Mouse (Mus musculus): Measurements from ENCODE around the gene Adamts5.

Adamts5 gene

DNA sequence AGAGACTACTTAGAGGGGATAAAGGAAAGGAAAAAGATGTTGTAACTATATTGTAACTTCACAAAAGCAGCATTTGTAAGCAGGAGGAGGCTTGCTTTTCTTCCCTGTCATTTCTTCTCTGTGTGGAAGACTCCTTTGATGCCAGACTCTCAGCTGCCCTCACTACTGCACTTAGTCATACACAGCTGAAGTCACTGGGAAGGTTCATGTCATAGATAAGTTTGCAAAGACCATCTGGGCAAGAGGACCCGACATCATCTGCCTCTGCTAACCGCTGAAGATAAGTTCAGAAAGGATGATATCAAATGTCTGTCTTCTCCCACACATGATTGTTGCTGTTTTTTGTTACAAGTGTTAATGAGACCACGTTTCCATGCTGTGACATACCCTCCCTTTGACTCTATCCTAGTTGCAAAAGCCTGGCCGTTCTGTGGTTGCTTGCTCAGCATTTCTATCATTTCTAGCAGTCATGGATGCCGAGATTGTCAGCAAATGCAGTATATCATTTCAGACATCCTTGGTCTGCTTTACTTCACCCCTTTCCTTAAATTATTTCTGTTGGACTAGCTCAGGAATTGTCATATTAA is 79.2 kb downstream of the Adamts5 start:
- no peak for DNase-seq (ENCODE audit: extremely low read depth, low read depth, low spot score)

- DNase-seq (ENCODE audit: extremely low read depth, low read depth, low spot score) = no peak
These were observed 81.7 kb downstream of the Adamts5 start for GRCm38 (mm10) chr16:85819808-85820458.

DNA sequence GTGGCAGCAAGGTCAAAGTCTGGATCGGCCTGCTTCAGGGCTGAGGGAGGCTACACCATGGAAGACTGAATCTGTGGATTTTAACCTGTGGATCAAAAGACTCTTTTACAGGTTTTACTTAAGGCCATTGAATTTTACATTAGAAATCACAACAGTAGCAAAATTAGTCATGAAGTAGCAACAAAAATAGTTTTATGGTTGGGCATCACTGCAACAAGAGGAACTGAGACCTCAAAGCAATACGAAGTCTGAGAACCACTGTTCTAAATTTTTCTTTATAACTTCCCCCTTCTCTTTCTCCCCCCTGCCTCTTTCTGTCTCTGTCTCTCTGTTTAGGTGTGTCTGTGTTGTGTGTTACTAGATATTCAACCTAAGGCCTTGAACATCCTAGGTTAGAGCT is 87.5 kb downstream of the Adamts5 start:
- DNase-seq (ENCODE audit: extremely low read depth, low read depth, low spot score) = no peak

DNA sequence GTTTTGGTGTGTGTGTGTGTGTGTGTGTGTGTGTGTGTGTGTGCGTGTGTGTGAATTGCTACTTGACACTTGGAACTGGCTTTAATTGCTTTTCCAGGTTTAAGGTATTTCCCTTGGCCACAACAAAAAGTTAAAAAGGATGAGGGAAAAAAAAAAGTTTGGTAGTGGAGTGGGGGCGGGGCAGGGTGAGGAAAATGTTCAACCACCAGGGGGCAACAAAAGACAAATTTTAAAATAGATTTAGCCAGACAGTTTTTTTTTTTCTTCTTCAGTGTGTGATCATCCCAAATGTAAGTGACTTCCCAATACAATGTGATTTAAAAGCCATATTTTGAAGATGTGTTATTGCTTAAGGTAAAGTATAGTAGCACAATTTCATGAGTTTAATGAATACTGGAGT is 94.0 kb downstream of the Adamts5 start:
- no peak for DNase-seq (ENCODE audit: extremely low read depth, low read depth, low spot score)

GRCm38 (mm10) chr16:85807072-85807471 is 94.6 kb downstream of the Adamts5 start:
- DNase-seq (ENCODE audit: extremely low read depth, low read depth, low spot score) = no peak

Data from fat pad, adult 2 months (tissue).